In genomic region chr6:135569086-135569485, GRCm38 (mm10) we compare ENCODE assay signal across 22 mouse cellular contexts.
DNase-seq lines count a peak whose midpoint lies in the region; ATAC-seq and TF ChIP-seq lines count a peak whose summit lies in the region.
"Had no signal": no experiment of that assay in that cellular context is flagged by ENCODE, and none has a peak within 500 bp of the region (broad histone marks: within the 10 kb centered on the region; RNA-seq: fewer than 3 reads in every experiment).

No protein-coding gene starts in this region.

- H3K4me2 ChIP-seq in intestine, postnatal 0 days (replicated peaks; ENCODE audit: low read depth) = no peak overlapping the region
- no peak overlapping the region for H3K4me2 ChIP-seq in intestine, embryonic 16.5 days (ENCODE audit: low read depth, low read length)
- H3K4me2 ChIP-seq in liver, postnatal 0 days (ENCODE audit: low read depth, low read length) = no peak overlapping the region
- H3K4me2 ChIP-seq: heart, embryonic 11.5 days; hindbrain, embryonic 12.5 days had no signal

- TF ChIP-seq POLR2A in liver, adult 2 months (IDR thresholded peaks at IDR 0.05; ENCODE audit: extremely low read depth, insufficient read depth, low read length) = no peak

- no peak overlapping the region for H3K27ac ChIP-seq in intestine, postnatal 0 days (ENCODE audit: low read depth, low read length)
- H3K27ac ChIP-seq in intestine, embryonic 16.5 days (ENCODE audit: low read length) = no peak overlapping the region
- H3K27ac ChIP-seq in liver, adult 2 months (replicated peaks; ENCODE audit: insufficient read depth, low read depth, low read length) = no peak overlapping the region
- no peak overlapping the region for H3K27ac ChIP-seq in liver, postnatal 0 days (ENCODE audit: low read depth)
- H3K27ac ChIP-seq: gastrocnemius, adult 2 months; hindbrain, embryonic 12.5 days had no signal

- H3K9me3 ChIP-seq in intestine, postnatal 0 days (ENCODE audit: control insufficient read depth) = no peaks in the 10 kb centered on the region
- H3K9me3 ChIP-seq in intestine, embryonic 16.5 days (ENCODE audit: control insufficient read depth, low read length) = no peaks in the 10 kb centered on the region
- no peaks in the 10 kb centered on the region for H3K9me3 ChIP-seq in liver, postnatal 0 days (ENCODE audit: low read length)
- H3K9me3 ChIP-seq: hindbrain, embryonic 12.5 days had no signal

- H3K4me1 ChIP-seq in intestine, postnatal 0 days (replicated peaks; ENCODE audit: control insufficient read depth, insufficient read depth, low read length) = no peaks in the 10 kb centered on the region
- no peaks in the 10 kb centered on the region for H3K4me1 ChIP-seq in intestine, embryonic 16.5 days (ENCODE audit: control insufficient read depth, insufficient read depth, low read length)
- H3K4me1 ChIP-seq in liver, adult 2 months (ENCODE audit: control insufficient read depth, insufficient read depth, low read length) = no peaks in the 10 kb centered on the region
- no peaks in the 10 kb centered on the region for H3K4me1 ChIP-seq in liver, postnatal 0 days (ENCODE audit: insufficient read depth)
- H3K4me1 ChIP-seq: hindbrain, embryonic 12.5 days had no signal

- WGBS in intestine, postnatal 0 days = 54% methylated on average over 1 of the region's 1 CpGs
- 53% methylated on average over 1 of the region's 1 CpGs for WGBS in intestine, embryonic 16.5 days
- 15% methylated on average over 1 of the region's 1 CpGs for WGBS in liver, adult 2 months
- WGBS in liver, postnatal 0 days (ENCODE audit: insufficient replicate concordance) = 53% methylated on average over 1 of the region's 1 CpGs

- no peaks in the 10 kb centered on the region for H3K79me2 ChIP-seq in liver, adult 2 months (ENCODE audit: control insufficient read depth, insufficient read depth, low read length)

- H3K9ac ChIP-seq in intestine, postnatal 0 days (ENCODE audit: low read depth, low read length) = no peak overlapping the region
- H3K9ac ChIP-seq in intestine, embryonic 16.5 days (ENCODE audit: low read depth, low read length) = no peak overlapping the region
- no peak overlapping the region for H3K9ac ChIP-seq in liver, adult 2 months (ENCODE audit: low read depth, low read length)
- no peak overlapping the region for H3K9ac ChIP-seq in liver, postnatal 0 days (replicated peaks)
- H3K9ac ChIP-seq: forebrain, postnatal 0 days; hindbrain, embryonic 12.5 days had no signal

- peak; percentile 59; the same call in 1 of the 2 replicates for ATAC-seq in intestine, postnatal 0 days
- no peak for ATAC-seq in intestine, embryonic 16.5 days
- ATAC-seq in liver, postnatal 0 days = no peak
- ATAC-seq: activated CD4-positive, CD25-positive, alpha-beta regulatory T cell, adult 4 months; forebrain, embryonic 14.5 days; forebrain, postnatal 0 days had no signal

- DNase-seq in kidney, adult 8-10 months = peak; percentile 64 to 70
- DNase-seq in kidney, postnatal 4 days = no peak
- DNase-seq in liver, adult 2 months (ENCODE audit: extremely low read depth, low read depth, low spot score) = peak; percentile 66
- DNase-seq in liver, postnatal 0 days = no peak
- DNase-seq in embryo, embryonic 10 days (ENCODE audit: low spot score) = no peak
- no peak for DNase-seq in thymus, postnatal 0 days (ENCODE audit: low spot score)
- DNase-seq: adrenal gland, adult 8-10 months; adrenal gland, postnatal 25 days; cerebellum, adult 11-12 months; cerebellum, adult 8-10 months; cerebellum, postnatal 10 days; cerebellum, postnatal 36 days; forebrain, postnatal 0 days; gastrocnemius, adult 2 months; gastrocnemius, postnatal 14 days; heart, adult 11 months had no signal

- no peak overlapping the region for H3K4me3 ChIP-seq in intestine, postnatal 0 days (ENCODE audit: low read depth, low read length)
- no peak overlapping the region for H3K4me3 ChIP-seq in intestine, embryonic 16.5 days (ENCODE audit: low read length)
- no peak overlapping the region for H3K4me3 ChIP-seq in liver, adult 2 months (ENCODE audit: insufficient read depth, low read depth, low read length)
- H3K4me3 ChIP-seq in liver, postnatal 0 days (ENCODE audit: low read depth, low read length) = no peak overlapping the region
- H3K4me3 ChIP-seq: gastrocnemius, adult 2 months; hindbrain, embryonic 12.5 days had no signal

- no peak for TF ChIP-seq EP300 in liver, postnatal 0 days (IDR thresholded peaks at IDR 0.05; ENCODE audit: low read depth)

- H3K36me3 ChIP-seq in intestine, postnatal 0 days (ENCODE audit: control insufficient read depth, insufficient read depth) = no peaks in the 10 kb centered on the region
- H3K36me3 ChIP-seq in intestine, embryonic 16.5 days (ENCODE audit: control insufficient read depth, insufficient read depth, low read length) = no peaks in the 10 kb centered on the region
- no peaks in the 10 kb centered on the region for H3K36me3 ChIP-seq in liver, adult 2 months (ENCODE audit: control insufficient read depth, insufficient read depth, low read length)
- H3K36me3 ChIP-seq in liver, postnatal 0 days (replicated peaks; ENCODE audit: insufficient read depth, low read length) = no peaks in the 10 kb centered on the region
- H3K36me3 ChIP-seq: hindbrain, embryonic 12.5 days had no signal

- H3K27me3 ChIP-seq in intestine, postnatal 0 days (replicated peaks; ENCODE audit: control insufficient read depth, insufficient read depth, low read length) = no peaks in the 10 kb centered on the region
- H3K27me3 ChIP-seq in intestine, embryonic 16.5 days (replicated peaks; ENCODE audit: control insufficient read depth, insufficient read depth, low read length) = no peaks in the 10 kb centered on the region
- H3K27me3 ChIP-seq in liver, adult 2 months (ENCODE audit: control insufficient read depth, insufficient read depth, low read length) = no peaks in the 10 kb centered on the region
- H3K27me3 ChIP-seq in liver, postnatal 0 days (ENCODE audit: insufficient read depth, low read length) = no peaks in the 10 kb centered on the region
- H3K27me3 ChIP-seq: hindbrain, embryonic 12.5 days had no signal

- 0 out of 2 replicates have a peak, but pooled peaks have one; percentile 2 for TF ChIP-seq CTCF in intestine, postnatal 0 days (IDR thresholded peaks at IDR 0.05; ENCODE audit: low read depth)
- no peak for TF ChIP-seq CTCF in liver, adult 2 months (IDR thresholded peaks at IDR 0.05; ENCODE audit: low read depth, low read length)
- TF ChIP-seq CTCF in liver, postnatal 0 days (IDR thresholded peaks at IDR 0.05; ENCODE audit: low read depth) = no peak

Comparison
In these comparisons a context has a peak if more than half of its experiments do, and no peak if none do; other contexts are left out.
1. DNase-seq: peak in kidney, adult 8-10 months (2 of 2) and liver, adult 2 months (single experiment); none in kidney, postnatal 4 days (0 of 2), liver, postnatal 0 days (single experiment), embryo, embryonic 10 days (single experiment) and thymus, postnatal 0 days (single experiment).